Mouse (Mus musculus) hindlimb bud, embryonic 11.5 days (tissue): ENCODE data around the gene Ercc1.

Source experiments
- DNase-seq: peaks from one replicate; pipeline ENCODE4 v3.0.0-alpha.2; 2012; ENCODE audit warnings: low read depth, low spot score; ENCODE audit errors: extremely low spot score

Ercc1 gene

GRCm38 (mm10) chr7:19337122-19337521, 7.5 kb upstream of the Ercc1 start:
- no peak for DNase-seq

GRCm38 (mm10) chr7:19338060-19338459, 6.5 kb upstream of the Ercc1 start:
- DNase-seq: no peak

DNA sequence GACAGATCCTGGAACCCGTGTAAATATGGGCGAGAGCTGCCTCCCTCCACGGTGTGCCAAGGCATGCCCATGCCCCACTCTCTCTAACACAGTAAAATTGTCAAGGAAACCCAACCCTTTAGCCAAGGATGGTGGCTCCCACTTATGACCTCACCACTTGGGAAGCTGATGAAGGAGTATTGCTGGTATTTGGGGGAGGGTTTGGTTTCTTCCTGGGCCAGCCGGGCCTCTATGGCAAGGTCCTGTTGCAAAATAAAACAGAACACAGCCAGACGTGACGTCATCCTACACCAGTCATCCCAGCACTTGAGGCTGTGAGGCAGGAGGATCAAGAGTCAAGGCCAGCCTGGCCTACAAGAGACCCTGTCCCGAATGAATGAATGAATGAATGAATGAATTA, 6.0 kb upstream of the Ercc1 start:
- no peak for DNase-seq

GRCm38 (mm10) chr7:19341250-19341649, 3.3 kb upstream of the Ercc1 start:
- no peak for DNase-seq

- no peak for DNase-seq
Observed at GRCm38 (mm10) chr7:19341761-19342409, 2.7 kb upstream of the Ercc1 start.

GRCm38 (mm10) chr7:19342481-19343027, 2.0 kb upstream of the Ercc1 start:
- DNase-seq: no peak

- DNase-seq: no peak
Observed at GRCm38 (mm10) chr7:19343210-19343808, 1.3 kb upstream of the Ercc1 start.

DNA sequence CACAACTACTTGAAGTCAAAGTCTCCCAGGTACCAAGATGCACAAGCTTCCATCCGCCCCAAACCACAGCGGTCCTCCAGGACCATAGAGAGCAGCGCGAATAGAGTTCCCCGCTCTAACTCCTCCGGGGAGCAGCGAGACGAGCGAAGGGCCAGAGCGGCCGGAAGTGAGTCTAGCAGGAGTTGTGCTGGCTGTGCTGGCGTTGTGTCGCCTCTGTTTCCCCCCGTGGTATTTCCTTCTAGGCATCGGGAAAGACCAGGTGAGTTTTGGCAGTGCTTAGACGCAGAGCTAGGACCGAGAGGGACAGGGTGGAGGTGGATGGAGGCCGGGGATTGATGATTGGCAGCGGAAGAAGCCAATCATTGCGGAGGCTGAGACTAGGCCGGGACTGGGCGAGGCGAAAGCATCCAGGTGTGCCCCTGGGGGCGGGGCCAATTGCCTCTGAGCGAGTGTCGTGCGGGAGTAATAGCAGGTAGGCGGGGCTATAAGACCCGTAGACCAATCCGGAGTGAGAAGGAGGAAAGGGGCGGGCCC, 427 bp downstream of the Ercc1 start:
- peak; percentile 97 for DNase-seq

GRCm38 (mm10) chr7:19349188-19349915, 4.8 kb downstream of the Ercc1 start:
- no peak for DNase-seq

DNA sequence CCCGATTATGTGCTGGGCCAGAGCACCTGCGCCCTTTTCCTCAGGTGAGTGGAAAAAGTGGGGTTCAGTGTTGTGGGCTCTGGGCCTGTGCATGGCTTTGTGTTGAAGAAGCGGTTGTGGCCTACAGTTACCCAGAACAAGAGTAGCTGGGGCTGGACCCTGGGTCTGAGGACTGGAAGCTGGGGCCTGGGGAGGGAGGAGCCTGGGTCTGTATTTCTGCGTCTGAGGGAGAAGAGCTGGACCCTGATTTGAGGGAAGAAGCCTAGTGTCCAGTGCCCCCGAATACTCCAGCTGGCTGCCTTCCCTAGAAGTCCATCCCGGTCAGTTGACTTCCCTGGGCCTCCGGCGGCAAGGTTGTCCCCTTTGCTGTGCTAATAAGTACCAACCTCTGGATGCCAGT, 5.6 kb downstream of the Ercc1 start:
- DNase-seq: no peak

GRCm38 (mm10) chr7:19354991-19355390, 10.4 kb downstream of the Ercc1 start:
- DNase-seq: no peak

DNA sequence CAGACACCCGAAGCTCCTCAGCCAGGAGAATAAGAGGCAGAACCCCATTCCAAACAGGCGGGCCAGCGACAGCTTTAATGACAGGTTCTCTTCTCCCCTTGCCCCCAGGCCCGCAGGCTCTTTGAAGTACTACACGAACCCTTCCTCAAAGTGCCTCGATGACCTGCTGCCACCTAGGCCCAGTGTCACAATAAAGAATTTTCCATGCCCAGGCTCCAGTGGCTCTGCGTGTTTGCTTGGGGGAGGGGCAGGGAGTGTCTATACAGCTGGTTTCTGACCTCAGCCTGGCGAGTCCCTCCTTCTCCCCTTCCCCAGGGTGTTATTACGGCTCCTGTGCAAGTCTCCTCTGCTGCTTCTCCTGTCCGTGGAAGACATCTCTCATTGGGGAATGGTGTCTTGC, 11.7 kb downstream of the Ercc1 start:
- DNase-seq: no peak

DNA sequence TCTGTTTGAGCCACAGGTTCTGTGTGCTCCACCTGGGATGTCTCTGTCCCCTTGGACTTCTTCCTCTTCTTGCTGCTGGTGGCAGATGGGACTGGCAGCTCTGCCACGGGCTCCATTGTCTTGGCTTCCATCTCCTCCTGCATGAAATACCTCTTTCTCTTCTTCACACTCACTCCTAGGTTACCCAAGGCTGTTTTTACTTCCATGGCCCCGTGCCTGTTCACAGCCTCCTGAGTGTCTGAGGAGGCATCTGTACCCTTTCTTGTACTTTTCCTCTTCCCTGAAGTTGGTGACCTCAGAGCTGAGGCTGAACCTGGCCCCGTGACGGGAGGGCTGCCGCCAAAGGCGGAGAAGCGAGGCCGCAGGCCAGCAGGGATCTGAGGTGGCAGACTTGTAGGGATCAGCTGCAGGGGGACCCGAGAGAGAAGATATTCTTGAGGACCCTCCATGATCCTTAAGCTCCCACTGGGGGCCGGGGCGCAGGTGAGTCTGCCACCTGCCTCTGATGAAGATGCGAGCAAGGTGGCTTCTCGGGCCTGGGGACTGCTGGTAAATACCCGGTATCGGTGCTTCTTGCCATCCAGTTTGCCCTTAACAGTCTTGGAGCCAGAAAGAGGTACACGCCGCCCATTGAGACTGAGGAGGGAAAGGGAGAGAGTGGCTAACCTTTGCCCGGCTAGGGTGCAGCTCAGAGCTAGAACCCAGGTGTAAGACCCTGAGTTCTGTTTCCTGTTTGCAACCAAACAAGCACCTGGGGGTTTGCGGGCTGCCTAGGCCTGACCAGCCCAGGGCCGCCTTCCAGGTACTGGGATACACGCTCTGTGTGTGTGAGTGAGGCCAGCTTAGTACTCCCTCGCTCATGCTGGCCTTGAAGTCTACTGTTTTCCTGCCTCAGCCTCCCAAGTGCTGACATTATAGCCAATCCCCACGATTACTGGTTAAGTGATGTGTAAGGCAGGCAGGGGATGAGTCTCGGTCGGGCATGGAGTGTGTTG, 13.1 kb downstream of the Ercc1 start:
- no peak for DNase-seq

DNA sequence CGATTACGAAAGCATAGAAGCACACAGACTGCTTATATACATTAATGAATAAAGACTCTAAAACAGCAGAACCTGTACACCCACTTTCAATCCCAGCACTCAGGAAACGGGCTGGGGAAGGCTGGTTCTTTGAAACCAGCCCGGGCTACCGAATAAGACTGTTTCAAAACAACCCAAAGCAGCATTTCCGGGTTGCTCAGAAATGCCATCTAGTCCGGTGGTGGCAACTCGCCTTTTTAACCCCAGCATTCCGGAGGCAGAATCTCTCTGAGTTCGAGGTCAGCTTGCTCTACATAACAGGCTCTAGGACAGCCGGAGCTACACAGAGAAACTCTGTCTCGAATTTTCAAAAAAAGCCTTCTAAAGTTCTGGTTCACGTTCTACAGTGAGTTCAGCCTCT, 14.1 kb downstream of the Ercc1 start:
- no peak for DNase-seq

DNA sequence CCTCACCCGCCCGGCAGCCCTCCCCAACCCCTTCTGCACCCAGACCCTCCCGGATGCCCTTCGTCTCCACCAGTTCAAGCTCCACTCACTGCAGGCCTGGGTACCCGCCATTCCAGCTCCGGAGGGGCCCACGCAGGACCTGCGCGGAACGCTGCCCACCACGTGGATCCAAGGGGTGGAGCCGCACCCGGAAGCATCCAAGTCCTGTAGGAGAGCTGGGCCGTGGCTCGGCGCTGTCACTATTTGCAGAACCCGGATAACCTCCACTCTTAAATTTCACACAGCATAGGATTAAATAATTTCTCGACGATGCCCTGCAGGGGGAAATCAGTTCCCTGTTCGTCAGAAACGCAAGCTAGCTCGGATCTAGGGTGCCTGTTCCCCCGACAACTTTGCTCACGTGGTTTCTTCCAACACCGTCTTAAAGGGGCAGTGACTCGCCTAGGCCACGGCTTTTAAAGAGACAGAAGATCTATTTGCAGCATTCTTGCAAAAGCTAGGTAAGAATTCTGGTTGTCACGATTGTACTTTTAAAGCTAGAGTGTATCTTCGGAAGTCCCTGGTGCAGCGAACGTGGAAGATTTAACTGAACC, 14.8 kb downstream of the Ercc1 start, which contains the start of the genes Cd3eap and Ppp1r13l:
Gene Cd3eap, minus strand, starts transcription at position 185 of the 593 bp plus-strand sequence.
Gene Ppp1r13l, plus strand, starts transcription at position 451 of the 593 bp plus-strand sequence.
- DNase-seq: peak; percentile 96

- no peak for DNase-seq
Observed at GRCm38 (mm10) chr7:19359892-19360641, 15.5 kb downstream of the Ercc1 start.

GRCm38 (mm10) chr7:19360944-19361343, 16.4 kb downstream of the Ercc1 start:
- no peak for DNase-seq

DNA sequence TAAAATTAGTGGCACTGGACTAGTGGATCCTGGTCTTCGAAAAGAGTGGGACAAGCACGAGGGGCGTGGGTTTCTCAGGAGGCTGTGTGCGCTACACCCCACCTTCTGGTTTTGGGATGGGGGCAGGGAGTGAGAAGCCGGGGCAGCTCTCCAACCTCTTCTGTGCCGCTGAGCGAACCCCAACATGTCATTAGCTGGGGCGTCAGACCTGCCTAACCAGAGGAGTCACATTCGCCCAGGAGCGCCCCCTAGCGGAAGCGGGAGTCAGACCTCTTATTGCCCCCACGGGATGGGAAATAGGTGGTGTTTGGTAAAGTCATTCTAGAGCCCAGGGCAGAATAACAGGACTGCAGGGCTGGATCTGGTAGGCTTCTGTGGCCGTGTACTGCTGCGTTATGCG, 17.1 kb downstream of the Ercc1 start:
- no peak for DNase-seq

- DNase-seq: no peak
Observed at GRCm38 (mm10) chr7:19362276-19362675, 17.7 kb downstream of the Ercc1 start.
